20 mouse cellular contexts compared by ENCODE assay signal in the genomic region with DNA sequence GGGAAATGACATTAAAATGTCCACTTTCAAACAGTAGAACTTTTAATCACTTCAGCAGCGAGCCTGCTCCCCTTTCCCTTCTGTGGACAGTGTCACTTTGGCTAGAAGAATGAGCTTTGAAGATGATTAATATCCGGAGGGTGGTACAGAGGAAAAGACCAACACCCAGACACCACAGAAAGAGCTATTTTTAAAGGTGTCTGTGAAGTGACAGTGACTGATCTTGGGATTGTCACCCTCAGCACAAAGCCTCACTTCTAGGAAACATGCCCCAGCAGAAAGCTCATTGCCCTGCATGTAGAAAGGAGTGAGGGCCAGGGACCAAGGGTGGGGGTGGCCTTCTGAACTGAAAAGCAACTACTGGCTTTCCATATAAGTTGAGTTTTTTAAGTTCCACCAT. TPM values are rescaled to one million over a fixed set of nuclear protein-coding genes. Genes with fewer than 3 reads are reported as not detected.
DNase-seq lines count a peak whose midpoint lies in the region; ATAC-seq lines count a peak whose summit lies in the region.
"Had no signal": no experiment of that assay in that cellular context is flagged by ENCODE, and none has a peak within 500 bp of the region (broad histone marks: within the 10 kb centered on the region; RNA-seq: fewer than 3 reads in every experiment).

No protein-coding gene starts in this region.

- no peak overlapping the region for H3K27ac ChIP-seq in heart, embryonic 16.5 days (ENCODE audit: low read length)
- H3K27ac ChIP-seq: embryonic facial prominence, embryonic 12.5 days; forebrain, embryonic 15.5 days; hindbrain, embryonic 13.5 days; hindbrain, postnatal 0 days had no signal

- H3K9ac ChIP-seq in heart, embryonic 16.5 days (ENCODE audit: low read length) = no peak overlapping the region
- H3K9ac ChIP-seq: embryonic facial prominence, embryonic 12.5 days; forebrain, embryonic 15.5 days; heart, embryonic 13.5 days; hindbrain, embryonic 13.5 days had no signal

- H3K9me3 ChIP-seq in heart, embryonic 16.5 days (replicated peaks; ENCODE audit: control insufficient read depth, low read length) = no peaks in the 10 kb centered on the region
- H3K9me3 ChIP-seq: embryonic facial prominence, embryonic 12.5 days; forebrain, embryonic 15.5 days; heart, embryonic 13.5 days; hindbrain, embryonic 13.5 days had no signal

- peak; percentile 49; the same call in 1 of the 2 replicates for ATAC-seq in heart, embryonic 16.5 days (replicated peaks; ENCODE audit: extremely low read depth, insufficient read depth, low FRiP score)
- ATAC-seq: CD4-positive, CD25-positive, alpha-beta regulatory T cell, adult 4 months; forebrain, embryonic 15.5 days; hindbrain, postnatal 0 days had no signal

- no peaks in the 10 kb centered on the region for H3K27me3 ChIP-seq in heart, embryonic 16.5 days (ENCODE audit: control insufficient read depth, insufficient read depth, low read length)
- H3K27me3 ChIP-seq: embryonic facial prominence, embryonic 12.5 days; forebrain, embryonic 15.5 days; heart, embryonic 13.5 days; hindbrain, embryonic 13.5 days had no signal

- no peak overlapping the region for H3K4me3 ChIP-seq in heart, embryonic 16.5 days (ENCODE audit: low read length)
- H3K4me3 ChIP-seq: embryonic facial prominence, embryonic 12.5 days; forebrain, embryonic 15.5 days; heart, embryonic 13.5 days; hindbrain, embryonic 13.5 days had no signal

- 22% methylated on average over 2 of the region's 2 CpGs for WGBS in heart, embryonic 16.5 days

- no peaks in the 10 kb centered on the region for H3K4me1 ChIP-seq in heart, embryonic 16.5 days (ENCODE audit: control insufficient read depth, insufficient read depth, low read length)
- H3K4me1 ChIP-seq: embryonic facial prominence, embryonic 12.5 days; forebrain, embryonic 15.5 days; heart, embryonic 13.5 days; hindbrain, embryonic 13.5 days had no signal

- intact Hi-C loops in heart, postnatal 10 days (cut with DNase I) = no loop called here

- no peak for DNase-seq in heart, postnatal 10 days
- DNase-seq in CD4-positive helper T cell, adult 2 months (ENCODE audit: low read depth, low spot score) = peak; percentile 41
- peak; percentile 56 for DNase-seq in induced T-regulatory cell, adult 2 months (ENCODE audit: low read depth)
- no peak for DNase-seq in urinary bladder, postnatal 14 days (ENCODE audit: low spot score)
- no peak for DNase-seq in kidney, adult 11 months
- DNase-seq: adrenal gland, postnatal 14 days; cerebellum, adult 11-12 months; cerebellum, adult 9-10 months; gastrocnemius, postnatal 36 days; heart, postnatal 14 days had no signal

- H3K36me3 ChIP-seq in heart, embryonic 16.5 days (ENCODE audit: control insufficient read depth, insufficient read depth) = no peaks in the 10 kb centered on the region
- H3K36me3 ChIP-seq: embryonic facial prominence, embryonic 12.5 days; forebrain, embryonic 15.5 days; heart, embryonic 13.5 days; hindbrain, embryonic 13.5 days had no signal

- no peak overlapping the region for H3K4me2 ChIP-seq in heart, embryonic 16.5 days (ENCODE audit: low read depth, low read length)
- H3K4me2 ChIP-seq: embryonic facial prominence, embryonic 12.5 days; forebrain, embryonic 15.5 days; heart, embryonic 13.5 days; hindbrain, embryonic 13.5 days had no signal

RNA-seq across cellular contexts. Expression of gene Tmem163, which starts 41.4 kb away (rescaled TPM):
- polyA plus RNA-seq in heart, embryonic 16.5 days (2015; fragmentation: Nextera tagmentation; extraction: Ambion mirVana) = 14.3 and 17.7 TPM in 2 replicates
- total RNA-seq in heart, postnatal 10 days (2021) = 1 to 10 TPM; 5.1 to 7.9 TPM
- total RNA-seq: gastrocnemius, adult 8-10 months; gastrocnemius, postnatal 36 days; hematopoietic stem cell, adult 5-6 weeks; MEL had no signal

Comparison
In these comparisons a context has a peak if more than half of its experiments do, and no peak if none do; other contexts are left out.
1. DNase-seq: peak in CD4-positive helper T cell, adult 2 months (single experiment) and induced T-regulatory cell, adult 2 months (single experiment); none in heart, postnatal 10 days (0 of 2), urinary bladder, postnatal 14 days (single experiment) and kidney, adult 11 months (single experiment).